Mouse (Mus musculus) cerebellum, adult 9-10 months (tissue): ENCODE measurements at regions not wholly inside any gene's neighbourhood (a gene's known extent, or its start where the extent isn't known, plus 50 kb on each side); places are given as distances from the start of the nearest gene placed in this dataset.

Experiments used
- DNase-seq: peaks from one replicate; pipeline ENCODE4 v3.0.0; 2022

GRCm38 (mm10) chr14:25385644-25386043 lies 73.3 kb upstream of the Zmiz1 start:
- DNase-seq: peak; percentile 25

- no peak for DNase-seq
These were observed 71.2 kb upstream of the Zmiz1 start for GRCm38 (mm10) chr14:25387780-25388179.

GRCm38 (mm10) chr14:25389314-25389713 lies 69.7 kb upstream of the Zmiz1 start:
- DNase-seq: no peak

GRCm38 (mm10) chr14:25392412-25392811 lies 66.6 kb upstream of the Zmiz1 start:
- no peak for DNase-seq

- DNase-seq: no peak
These were observed 66.0 kb upstream of the Zmiz1 start for GRCm38 (mm10) chr14:25392940-25393339.

GRCm38 (mm10) chr14:25394931-25395330 lies 64.1 kb upstream of the Zmiz1 start:
- DNase-seq: no peak

- DNase-seq: no peak
These were observed 61.9 kb upstream of the Zmiz1 start for GRCm38 (mm10) chr14:25396990-25397531.

- DNase-seq: no peak
These were observed 61.2 kb upstream of the Zmiz1 start for GRCm38 (mm10) chr14:25397751-25398150.

GRCm38 (mm10) chr14:25398745-25399144 lies 60.2 kb upstream of the Zmiz1 start:
- DNase-seq: no peak

GRCm38 (mm10) chr14:25399286-25399685 lies 59.7 kb upstream of the Zmiz1 start:
- no peak for DNase-seq

GRCm38 (mm10) chr14:25401104-25401963 lies 57.7 kb upstream of the Zmiz1 start:
- DNase-seq: no peak

- no peak for DNase-seq
These were observed 56.6 kb upstream of the Zmiz1 start for GRCm38 (mm10) chr14:25402409-25402808.

- DNase-seq: no peak
These were observed 53.8 kb upstream of the Zmiz1 start for GRCm38 (mm10) chr14:25405191-25405590.

GRCm38 (mm10) chr14:25406059-25406458 lies 52.9 kb upstream of the Zmiz1 start:
- DNase-seq: no peak

- DNase-seq: no peak
These were observed 52.4 kb upstream of the Zmiz1 start for GRCm38 (mm10) chr14:25406613-25407012.

- DNase-seq: no peak
These were observed 51.9 kb upstream of the Zmiz1 start for GRCm38 (mm10) chr14:25407111-25407510.
